31 mouse cellular contexts compared by ENCODE assay signal in the genomic region with DNA sequence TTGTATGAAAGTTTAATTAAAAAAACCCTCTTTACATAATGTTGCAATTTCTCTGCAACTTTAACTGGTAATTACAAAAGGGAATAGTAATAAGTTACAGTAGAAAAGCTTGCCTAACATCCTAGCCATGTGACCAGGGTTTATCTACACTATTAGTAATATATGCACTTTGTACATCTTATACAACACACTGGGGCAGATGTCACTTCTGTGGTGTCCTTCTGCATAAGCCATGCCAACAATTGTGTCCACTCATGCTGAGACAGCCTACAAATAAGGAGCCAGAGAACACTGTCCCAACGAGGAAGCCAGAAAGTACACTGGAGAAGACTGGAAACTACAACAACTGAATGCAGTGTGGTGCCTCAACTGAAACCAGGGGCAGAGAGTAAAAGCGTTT. TPM values are rescaled to one million over a fixed set of nuclear protein-coding genes. Genes with fewer than 3 reads are reported as not detected.
DNase-seq lines count a peak whose midpoint lies in the region; ATAC-seq and TF ChIP-seq lines count a peak whose summit lies in the region.
"Had no signal": no experiment of that assay in that cellular context is flagged by ENCODE, and none has a peak within 500 bp of the region (broad histone marks: within the 10 kb centered on the region; RNA-seq: fewer than 3 reads in every experiment).

No protein-coding gene starts in this region.

- H3K4me2 ChIP-seq in midbrain, postnatal 0 days (ENCODE audit: low read depth, low read length, poor library complexity, severe bottlenecking) = no peak overlapping the region
- H3K4me2 ChIP-seq: embryonic facial prominence, embryonic 13.5 days; forebrain, embryonic 15.5 days; heart, embryonic 13.5 days; hindbrain, embryonic 15.5 days; lung, embryonic 14.5 days; midbrain, embryonic 13.5 days; neural tube, embryonic 12.5 days had no signal

- WGBS in midbrain, postnatal 0 days = 80% methylated on average over 2 of the region's 2 CpGs

- 0 out of 2 replicates have a peak, but pooled peaks have one; percentile 21 for ATAC-seq in megakaryocyte, adult 5-6 weeks (ENCODE audit: poor library complexity, severe bottlenecking)
- ATAC-seq in midbrain, postnatal 0 days (ENCODE audit: low FRiP score) = no peak
- ATAC-seq: activated CD4-positive, CD25-positive, alpha-beta regulatory T cell, adult 4 months; forebrain, embryonic 15.5 days; inflammation-experienced regulatory T-cells, adult 6 months; midbrain, embryonic 13.5 days had no signal

- no peak for TF ChIP-seq EP300 in MEL (IDR thresholded peaks at IDR 0.05; ENCODE audit: low read depth in 1 of 2, low read length in 2 of 2)

- peak; percentile 6 to 9 for DNase-seq in lung, adult 18-20 months
- no peak for DNase-seq in lung, postnatal 10 days
- no peak for DNase-seq in MEL (ENCODE audit: low read depth, low spot score)
- DNase-seq in gonadal fat pad, adult 2 months (ENCODE audit: low read depth) = peak; percentile 38
- no peak for DNase-seq in midbrain, postnatal 0 days (ENCODE audit: low spot score)
- no peak for DNase-seq in neural tube, embryonic 10.5 days (ENCODE audit: extremely low spot score, low spot score)
- DNase-seq in frontal cortex, postnatal 36 days (ENCODE audit: low spot score in 2 of 2) = no peak
- DNase-seq: adrenal gland, adult 8-10 months; B cell, adult 2 months; cerebellum, adult 11 months; cerebellum, adult 9-11 months; gastrocnemius, adult 2 months; gastrocnemius, postnatal 36 days; kidney, adult 8-10 months; layer of hippocampus, postnatal 36 days; left cerebral cortex, postnatal 4 days; thymus, postnatal 4 days had no signal

- no peaks in the 10 kb centered on the region for H3K9me3 ChIP-seq in MEL (replicated peaks; ENCODE audit: insufficient read depth, low read length)
- no peaks in the 10 kb centered on the region for H3K9me3 ChIP-seq in midbrain, postnatal 0 days (ENCODE audit: low read length)
- H3K9me3 ChIP-seq: embryonic facial prominence, embryonic 13.5 days; forebrain, embryonic 10.5 days; forebrain, embryonic 15.5 days; heart, embryonic 13.5 days; hindbrain, embryonic 15.5 days; midbrain, embryonic 13.5 days; neural tube, embryonic 12.5 days had no signal

- no peak for TF ChIP-seq POLR2A in MEL (IDR thresholded peaks at IDR 0.05; ENCODE audit: control insufficient read depth in 1 of 2, insufficient read depth in 1 of 2, low read depth in 1 of 2, low read length in 2 of 2, poor library complexity in 1 of 2)

- H3K27ac ChIP-seq in MEL (ENCODE audit: control insufficient read depth, low read depth, low read length) = no peak overlapping the region
- H3K27ac ChIP-seq in midbrain, postnatal 0 days (ENCODE audit: low read depth, low read length) = no peak overlapping the region
- H3K27ac ChIP-seq: embryonic facial prominence, embryonic 13.5 days; forebrain, embryonic 10.5 days; forebrain, embryonic 15.5 days; gastrocnemius, adult 2 months; heart, embryonic 13.5 days; hindbrain, embryonic 15.5 days; midbrain, embryonic 13.5 days; neural tube, embryonic 12.5 days had no signal

- no peak overlapping the region for H3K9ac ChIP-seq in MEL (ENCODE audit: control insufficient read depth, low read depth, low read length, poor library complexity, severe bottlenecking)
- H3K9ac ChIP-seq in midbrain, postnatal 0 days (replicated peaks; ENCODE audit: low read length, poor library complexity, severe bottlenecking) = no peak overlapping the region
- H3K9ac ChIP-seq: embryonic facial prominence, embryonic 13.5 days; forebrain, embryonic 15.5 days; heart, embryonic 13.5 days; hindbrain, embryonic 15.5 days; lung, embryonic 14.5 days; midbrain, embryonic 13.5 days; neural tube, embryonic 12.5 days had no signal

- H3K27me3 ChIP-seq in MEL (ENCODE audit: control insufficient read depth in 1 of 2, insufficient read depth in 2 of 2, low read length in 2 of 2) = no peaks in the 10 kb centered on the region
- H3K27me3 ChIP-seq in midbrain, postnatal 0 days (ENCODE audit: insufficient read depth, low read length) = no peaks in the 10 kb centered on the region
- H3K27me3 ChIP-seq: embryonic facial prominence, embryonic 13.5 days; forebrain, embryonic 15.5 days; heart, embryonic 13.5 days; hindbrain, embryonic 15.5 days; midbrain, embryonic 13.5 days; neural tube, embryonic 12.5 days had no signal

- no peaks in the 10 kb centered on the region for H3K79me2 ChIP-seq in MEL (ENCODE audit: control insufficient read depth, insufficient read depth, low read length, poor library complexity)

- TF ChIP-seq RAD21 in MEL (IDR thresholded peaks at IDR 0.05; ENCODE audit: low read depth, low read length) = no peak

- no peak for TF ChIP-seq CTCF in MEL (IDR thresholded peaks at IDR 0.05 in 2 of 3, conservative IDR thresholded peaks at IDR 0.05 in 1 of 3; ENCODE audit: control insufficient read depth in 1 of 3, insufficient read depth in 1 of 3, low read depth in 2 of 3, low read length in 3 of 3, poor library complexity in 1 of 3, severe bottlenecking in 1 of 3)
- TF ChIP-seq CTCF in midbrain, postnatal 0 days (IDR thresholded peaks at IDR 0.05) = no peak

- H3K36me3 ChIP-seq in MEL (ENCODE audit: control insufficient read depth in 1 of 2, insufficient read depth in 2 of 2, low read length in 2 of 2) = peaks cover 0 to 16% of the 10 kb centered on the region in 2 experiments; a peak in 3 of 4 replicates
- peaks cover 6% of the 10 kb centered on the region; the same call in 1 of the 2 replicates for H3K36me3 ChIP-seq in midbrain, postnatal 0 days (ENCODE audit: insufficient read depth, low read length)

- H3K4me1 ChIP-seq in MEL (ENCODE audit: control insufficient read depth in 1 of 2, insufficient read depth in 2 of 2, low read length in 2 of 2) = no peaks in the 10 kb centered on the region
- no peaks in the 10 kb centered on the region for H3K4me1 ChIP-seq in midbrain, postnatal 0 days (ENCODE audit: insufficient read depth, low read length)
- H3K4me1 ChIP-seq: embryonic facial prominence, embryonic 13.5 days; forebrain, embryonic 10.5 days; forebrain, embryonic 15.5 days; heart, embryonic 13.5 days; hindbrain, embryonic 15.5 days; midbrain, embryonic 13.5 days; neural tube, embryonic 12.5 days had no signal

- no peak overlapping the region for H3K4me3 ChIP-seq in MEL (ENCODE audit: control insufficient read depth in 1 of 2, insufficient read depth in 1 of 2, low read depth in 2 of 2, low read length in 2 of 2)
- H3K4me3 ChIP-seq in midbrain, postnatal 0 days (ENCODE audit: low read depth, low read length) = no peak overlapping the region
- H3K4me3 ChIP-seq: embryonic facial prominence, embryonic 13.5 days; forebrain, embryonic 10.5 days; forebrain, embryonic 15.5 days; gastrocnemius, adult 2 months; heart, embryonic 13.5 days; hindbrain, embryonic 15.5 days; midbrain, embryonic 13.5 days; neural tube, embryonic 12.5 days had no signal

TF ChIP-seq in MEL, 35 proteins besides CTCF, POLR2A, EP300 and RAD21:
- TF ChIP-seq CHD2 (IDR thresholded peaks at IDR 0.05; ENCODE audit: low read length) (no peak), POLR2AphosphoS2 (IDR thresholded peaks at IDR 0.05; ENCODE audit: low read length) (no peak), USF1 (IDR thresholded peaks at IDR 0.05; ENCODE audit: low read depth, low read length) (peak; percentile 27; the same call in 1 of the 2 replicates), ZNF384 (IDR thresholded peaks at IDR 0.05; ENCODE audit: low read depth, low read length) (no peak)

RNA-seq across cellular contexts. Expression of gene Sptlc2, which starts 40.1 kb away (rescaled TPM):
- total RNA-seq in MEL (2012; rRNA removed) = 61.6 and 64.6 TPM in 2 replicates
- 10 to 100 TPM in 1 of 2 experiments, not detected in 1; 75.9 TPM for polyA plus RNA-seq in MEL (2012; ENCODE audit: insufficient read depth in 1 of 2, insufficient read length in 2 of 2, low read depth in 1 of 2, low replicate concordance in 2 of 2, missing spikeins in 1 of 2)
- polyA plus RNA-seq in gonadal fat pad, adult 2 months (2012; rRNA removed) = 12.5 and 17.0 TPM in 2 replicates
- total RNA-seq in megakaryocyte, adult 5-6 weeks (2015) = 210 and 245 TPM in 2 replicates
- total RNA-seq in megakaryocyte, adult 5-6 weeks (2017) = 168 and 181 TPM in 2 replicates
- 41.5 and 49.8 TPM in 2 replicates for total RNA-seq in midbrain, postnatal 0 days (2014; rRNA removed)
- polyA plus RNA-seq in midbrain, postnatal 0 days (2015; fragmentation: Nextera tagmentation; extraction: Ambion mirVana) = 86.6 and 99.6 TPM in 2 replicates

RNA-seq across cellular contexts. Expression of gene Ism2, which starts 48.5 kb away (rescaled TPM):
- total RNA-seq in MEL (2012; rRNA removed) = not detected in 2 replicates
- not detected for polyA plus RNA-seq in MEL (2012; ENCODE audit: insufficient read depth in 1 of 2, insufficient read length in 2 of 2, low read depth in 1 of 2, low replicate concordance in 2 of 2, missing spikeins in 1 of 2)
- 6.0 and 8.6 TPM in 2 replicates for polyA plus RNA-seq in gonadal fat pad, adult 2 months (2012; rRNA removed)
- total RNA-seq in megakaryocyte, adult 5-6 weeks (2015) = not detected in 2 replicates
- total RNA-seq in megakaryocyte, adult 5-6 weeks (2017) = not detected in 2 replicates
- 1.3 and 4.0 TPM in 2 replicates for total RNA-seq in midbrain, postnatal 0 days (2014; rRNA removed)
- polyA plus RNA-seq in midbrain, postnatal 0 days (2015; fragmentation: Nextera tagmentation; extraction: Ambion mirVana) = 1.3 and 1.6 TPM in 2 replicates
- total RNA-seq: common myeloid progenitor, adult 5-6 weeks; gastrocnemius, adult 2 months; gastrocnemius, postnatal 36 days; heart, adult 8-10 months; megakaryocyte-erythroid progenitor cell, adult 5-6 weeks had no signal
- polyA plus RNA-seq: activated CD4-positive, CD25-positive, alpha-beta regulatory T cell, adult 4 months; inflammation-experienced regulatory T-cells, adult 6 months had no signal

Comparison
In these comparisons a context has a peak if more than half of its experiments do, and no peak if none do; other contexts are left out.
1. DNase-seq: peak in lung, adult 18-20 months (2 of 2) and gonadal fat pad, adult 2 months (single experiment); none in lung, postnatal 10 days (single experiment), MEL (single experiment), midbrain, postnatal 0 days (single experiment), neural tube, embryonic 10.5 days (single experiment) and frontal cortex, postnatal 36 days (0 of 2).